Mouse (Mus musculus): ENCODE measurements around the gene D930020B18Rik. TPM values are rescaled to one million over a fixed set of nuclear protein-coding genes. Genes with fewer than 3 reads are reported as not detected.

D930020B18Rik gene
- total RNA-seq, 2 experiments from 2014 or later, result 0.23 to 0.60 TPM

GRCm38 (mm10) chr10:121636276-121636675 is 5.1 kb upstream of the D930020B18Rik start:
- DNase-seq (ENCODE audit: low spot score in 2 of 2), result no peak

GRCm38 (mm10) chr10:121639573-121639972 is 1.8 kb upstream of the D930020B18Rik start:
- DNase-seq (ENCODE audit: low spot score in 2 of 2), result no peak

- peak; percentile 23 to 26 for DNase-seq (ENCODE audit: low spot score in 2 of 2)
Measured at GRCm38 (mm10) chr10:121640150-121640930, 1.0 kb upstream of the D930020B18Rik start.

GRCm38 (mm10) chr10:121640944-121641271 is 480 bp upstream of the D930020B18Rik start:
- no peak for DNase-seq (ENCODE audit: low spot score in 2 of 2)

GRCm38 (mm10) chr10:121642054-121642947 is 913 bp downstream of the D930020B18Rik start:
- DNase-seq (ENCODE audit: low spot score in 2 of 2), result no peak

GRCm38 (mm10) chr10:121646294-121646693 is 4.9 kb downstream of the D930020B18Rik start:
- no peak for DNase-seq (ENCODE audit: low spot score in 2 of 2)

GRCm38 (mm10) chr10:121653079-121653478 is 11.7 kb downstream of the D930020B18Rik start:
- DNase-seq (ENCODE audit: low spot score in 2 of 2), result no peak

- no peak for DNase-seq (ENCODE audit: low spot score in 2 of 2)
Measured at GRCm38 (mm10) chr10:121655907-121656306, 14.5 kb downstream of the D930020B18Rik start.

GRCm38 (mm10) chr10:121662711-121663110 is 21.3 kb downstream of the D930020B18Rik start:
- no peak for DNase-seq (ENCODE audit: low spot score in 2 of 2)

- DNase-seq (ENCODE audit: low spot score in 2 of 2), result no peak
Measured at GRCm38 (mm10) chr10:121663599-121663998, 22.2 kb downstream of the D930020B18Rik start.

GRCm38 (mm10) chr10:121665631-121666145 is 24.3 kb downstream of the D930020B18Rik start:
- DNase-seq (ENCODE audit: low spot score in 2 of 2), result no peak

- DNase-seq (ENCODE audit: low spot score in 2 of 2), result no peak
Measured at GRCm38 (mm10) chr10:121669103-121669502, 27.7 kb downstream of the D930020B18Rik start.

GRCm38 (mm10) chr10:121677019-121677418 is 35.6 kb downstream of the D930020B18Rik start:
- no peak for DNase-seq (ENCODE audit: low spot score in 2 of 2)

- no peak for DNase-seq (ENCODE audit: low spot score in 2 of 2)
Measured at GRCm38 (mm10) chr10:121680902-121681301, 39.5 kb downstream of the D930020B18Rik start.

- DNase-seq (ENCODE audit: low spot score in 2 of 2), result no peak
Measured at GRCm38 (mm10) chr10:121682539-121682938, 41.2 kb downstream of the D930020B18Rik start.

- DNase-seq (ENCODE audit: low spot score in 2 of 2), result no peak
Measured at GRCm38 (mm10) chr10:121686153-121686660, 44.8 kb downstream of the D930020B18Rik start.

- no peak for DNase-seq (ENCODE audit: low spot score in 2 of 2)
Measured at GRCm38 (mm10) chr10:121687511-121687910, 46.1 kb downstream of the D930020B18Rik start.

GRCm38 (mm10) chr10:121689591-121690314 is 48.4 kb downstream of the D930020B18Rik start:
- peak; percentile 66 to 74 for DNase-seq (ENCODE audit: low spot score in 2 of 2)

- DNase-seq (ENCODE audit: low spot score in 2 of 2), result no peak
Measured at GRCm38 (mm10) chr10:121692944-121693579, 51.7 kb downstream of the D930020B18Rik start.

GRCm38 (mm10) chr10:121694567-121694966 is 53.2 kb downstream of the D930020B18Rik start:
- DNase-seq (ENCODE audit: low spot score in 2 of 2), result no peak
